Mouse (Mus musculus) right cerebral cortex, postnatal 10 days (tissue): ENCODE measurements around the gene Sv2a.

ENCODE experiments used
- DNase-seq, 2 experiments: peaks; one replicate each; pipeline ENCODE4 v3.0.0; 2021; ENCODE audit warnings: low spot score in 2 of 2

The Sv2a gene

GRCm38 (mm10) chr3:96180727-96181477, at the start of gene Sv2a:
Gene Sv2a, plus strand, starts transcription at chr3:96181151.
- peak; percentile 86 for DNase-seq

GRCm38 (mm10) chr3:96132478-96132877, 48.5 kb upstream of the Sv2a start:
- DNase-seq, result no peak

- no peak for DNase-seq
Observed at GRCm38 (mm10) chr3:96133327-96133905, 47.5 kb upstream of the Sv2a start.

- DNase-seq, result no peak
Observed at GRCm38 (mm10) chr3:96135011-96135410, 45.9 kb upstream of the Sv2a start.

- peak; percentile 66 to 75 for DNase-seq
Observed at GRCm38 (mm10) chr3:96147950-96148349, 33.0 kb upstream of the Sv2a start.

- DNase-seq, result no peak
Observed at GRCm38 (mm10) chr3:96151836-96152235, 29.1 kb upstream of the Sv2a start.

- DNase-seq, result no peak
Observed at GRCm38 (mm10) chr3:96152611-96153010, 28.3 kb upstream of the Sv2a start.

- no peak for DNase-seq
Observed at GRCm38 (mm10) chr3:96155501-96155900, 25.4 kb upstream of the Sv2a start.

GRCm38 (mm10) chr3:96159820-96160219, 21.1 kb upstream of the Sv2a start:
- DNase-seq, result no peak

GRCm38 (mm10) chr3:96160222-96160802, 20.6 kb upstream of the Sv2a start:
- no peak for DNase-seq

GRCm38 (mm10) chr3:96160803-96161516, 20.0 kb upstream of the Sv2a start:
- DNase-seq, result no peak

- DNase-seq, result no peak
Observed at GRCm38 (mm10) chr3:96161869-96162840, 18.8 kb upstream of the Sv2a start, which contains the start of gene Mtmr11. Gene Mtmr11, plus strand, starts transcription at chr3:96162004.

- no peak for DNase-seq
Observed at GRCm38 (mm10) chr3:96163040-96163439, 17.9 kb upstream of the Sv2a start.

- DNase-seq, result peak in 1 of 2 experiments; percentile 44
Observed at GRCm38 (mm10) chr3:96168466-96169158, 12.3 kb upstream of the Sv2a start.

GRCm38 (mm10) chr3:96170276-96170675, 10.7 kb upstream of the Sv2a start:
- no peak for DNase-seq

- no peak for DNase-seq
Observed at GRCm38 (mm10) chr3:96170976-96171545, 9.9 kb upstream of the Sv2a start.

GRCm38 (mm10) chr3:96171583-96172196, 9.3 kb upstream of the Sv2a start:
- no peak for DNase-seq

GRCm38 (mm10) chr3:96172197-96173178, 8.5 kb upstream of the Sv2a start, which contains the start of gene Sf3b4:
Gene Sf3b4, plus strand, starts transcription at chr3:96172332.
- DNase-seq, result peak; percentile 89 to 93
